Mouse (Mus musculus): Measurements from ENCODE around the gene Mtmr2. TPM values are rescaled to one million over a fixed set of nuclear protein-coding genes. Genes with fewer than 3 reads are reported as not detected.

Gene Mtmr2
- total RNA-seq, 2 experiments from 2014 or later = 23.3 to 25.3 TPM

DNA sequence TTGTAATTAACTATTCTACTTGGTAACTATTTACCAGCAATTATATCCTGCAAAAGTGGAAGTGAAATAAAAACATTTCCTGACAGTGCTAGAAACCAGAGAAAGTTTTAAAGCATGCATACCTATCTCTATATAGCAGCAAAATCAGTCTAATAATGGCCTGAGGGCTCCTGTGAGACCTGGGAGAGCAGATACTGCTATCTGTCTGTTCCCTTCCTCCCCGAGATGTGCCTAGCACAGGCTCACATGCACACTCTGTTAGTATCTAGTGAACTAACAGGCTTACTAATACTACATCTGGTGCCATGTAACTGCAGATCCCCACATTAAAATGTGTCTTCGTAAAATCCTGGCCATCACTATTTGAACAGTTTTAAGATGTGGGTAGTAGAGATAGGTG lies 46.5 kb downstream of the Mtmr2 start:
- intact Hi-C loops (cut with DNase I) = no loop called here
- no peak for DNase-seq (ENCODE audit: low spot score)

DNA sequence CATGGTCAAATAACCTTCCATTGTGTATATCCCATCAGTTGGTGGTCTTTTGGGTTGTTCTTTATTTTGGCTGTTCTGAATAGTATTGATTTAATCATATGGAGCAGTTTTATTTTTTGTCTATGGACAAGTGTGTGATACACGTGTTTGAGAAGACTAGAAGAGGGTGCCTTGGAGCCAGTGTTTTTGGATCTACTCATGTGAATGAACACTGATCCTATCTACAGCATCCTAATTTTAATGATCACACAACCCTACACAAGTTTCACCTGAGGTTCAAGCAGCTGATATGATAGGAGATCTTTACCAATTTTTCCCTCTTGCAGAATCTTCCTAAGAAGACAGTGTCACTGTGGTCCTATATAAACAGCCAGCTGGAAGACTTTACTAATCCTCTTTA lies 56.3 kb downstream of the Mtmr2 start:
- intact Hi-C loops (cut with DNase I) = loop anchor here (5.0 kb wide), 1 partner anchor 572 kb away; no protein-coding TSS in a partner anchor
- no peak for DNase-seq (ENCODE audit: low spot score)

- DNase-seq (ENCODE audit: low spot score) = no peak
- intact Hi-C loops (cut with DNase I) = no loop called here
Measured at GRCm38 (mm10) chr9:13806854-13807253, 58.6 kb downstream of the Mtmr2 start.

DNA sequence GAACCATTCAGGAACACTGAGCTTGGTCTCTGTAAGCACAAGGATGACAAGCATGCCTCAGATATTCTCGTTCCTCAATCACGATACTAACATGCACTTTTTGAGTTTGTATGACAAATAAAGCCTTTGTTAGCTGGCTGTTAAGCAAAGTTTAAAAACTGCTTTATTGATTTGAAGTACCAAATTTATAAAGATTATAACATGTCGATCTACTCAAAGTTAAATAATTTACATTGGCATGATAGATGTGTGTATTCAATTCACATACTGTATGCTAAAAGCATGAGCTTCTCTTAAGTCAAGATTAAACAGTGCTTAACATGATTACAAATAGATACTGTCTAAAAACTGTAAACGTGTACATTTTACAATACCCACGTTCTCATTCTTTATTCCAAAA lies 59.4 kb downstream of the Mtmr2 start:
- intact Hi-C loops (cut with DNase I) = no loop called here
- DNase-seq (ENCODE audit: low spot score) = no peak

GRCm38 (mm10) chr9:13809937-13810336 lies 61.7 kb downstream of the Mtmr2 start:
- DNase-seq (ENCODE audit: low spot score) = no peak
- intact Hi-C loops (cut with DNase I) = no loop called here

DNA sequence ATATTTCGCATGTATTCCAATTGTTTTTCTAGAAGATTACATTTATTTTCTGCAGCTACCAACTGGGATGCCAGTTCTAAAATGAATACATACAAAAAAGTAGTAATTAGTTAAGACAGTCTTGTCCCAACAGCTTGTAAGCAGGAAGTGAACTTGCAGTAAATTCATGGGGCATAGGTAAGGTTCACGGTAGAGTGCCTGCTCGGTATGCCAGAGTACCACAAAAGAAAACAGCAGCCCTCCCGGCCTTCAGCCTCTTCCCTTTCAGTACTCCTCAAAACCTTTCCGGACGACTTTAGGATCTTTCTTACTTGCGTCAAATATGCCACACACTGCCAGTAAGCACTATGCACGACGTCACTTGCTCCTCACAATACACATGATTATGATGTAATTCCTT lies 70.2 kb downstream of the Mtmr2 start:
- intact Hi-C loops (cut with DNase I) = no loop called here

GRCm38 (mm10) chr9:13820774-13821173 lies 72.6 kb downstream of the Mtmr2 start:
- DNase-seq (ENCODE audit: low spot score) = no peak
- intact Hi-C loops (cut with DNase I) = loop anchor here (10.0 kb wide), 1 partner anchor 964 kb away; the partner anchor contains the start of genes Ankrd49 and Mre11a

More for the DNA sequence above, 70.2 kb downstream of the Mtmr2 start:
- no peak for DNase-seq (ENCODE audit: low spot score)

DNA sequence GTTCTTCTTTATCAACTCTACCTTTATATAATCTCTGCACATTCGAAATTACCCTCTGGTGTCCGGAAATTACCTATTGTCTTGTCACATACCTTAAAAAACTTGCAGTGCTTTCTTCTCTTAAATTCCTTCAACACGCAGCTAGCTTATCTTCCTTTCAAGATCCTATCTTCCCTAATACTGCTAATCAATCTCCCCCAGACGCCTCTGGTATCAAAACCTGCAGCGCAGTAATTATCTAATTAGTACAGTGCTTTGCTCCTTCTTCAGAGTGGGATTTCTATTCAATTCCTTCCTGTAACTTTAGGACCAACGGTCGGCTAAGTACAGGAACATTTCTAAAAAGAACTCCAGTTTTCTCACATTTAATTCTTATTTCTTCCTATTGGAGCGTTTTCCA lies 77.7 kb downstream of the Mtmr2 start:
- intact Hi-C loops (cut with DNase I) = loop anchor here (5.0 to 10.0 kb wide), 3 partner anchors 584 to 959 kb away; partner anchors contain the start of genes Ankrd49, Cwc15, Kdm4d and Mre11a
- no peak for DNase-seq (ENCODE audit: low spot score)

GRCm38 (mm10) chr9:13826391-13826805 lies 78.2 kb downstream of the Mtmr2 start:
- intact Hi-C loops (cut with DNase I) = loop anchor here (5.0 to 10.0 kb wide), 3 partner anchors 584 to 958 kb away; partner anchors contain the start of genes Ankrd49, Cwc15, Kdm4d and Mre11a

DNA sequence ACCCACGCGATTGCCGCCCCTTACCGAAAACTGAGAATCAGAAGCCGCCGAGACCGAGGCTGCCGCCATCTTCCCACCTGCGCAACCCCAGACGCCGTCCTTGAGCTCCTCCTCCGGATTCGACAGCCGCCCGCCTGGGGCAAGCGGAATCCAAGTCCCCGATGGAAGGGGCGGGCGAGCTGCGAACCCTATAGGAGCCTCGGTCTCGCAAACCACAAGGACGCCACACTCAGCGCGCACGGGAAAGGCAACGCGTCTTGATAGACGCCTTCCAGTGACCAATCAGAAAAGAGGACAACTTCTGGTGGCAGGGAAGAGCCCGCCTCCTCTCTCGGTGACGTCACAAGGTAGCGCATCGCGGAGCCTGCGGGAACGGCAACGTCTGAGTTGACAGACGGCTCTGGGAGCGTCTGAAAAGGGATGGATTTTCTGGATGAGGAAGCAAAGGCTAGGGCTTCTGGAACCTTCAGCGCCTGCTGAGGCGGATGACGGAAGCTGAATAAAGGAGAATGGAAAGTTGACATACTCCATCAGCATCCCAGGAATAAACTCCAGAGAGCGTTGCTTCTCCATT lies 78.7 kb downstream of the Mtmr2 start, which contains the start of gene Cep57:
Gene Cep57, minus strand, starts transcription at position 276 of the 574 bp plus-strand sequence.
- DNase-seq (ENCODE audit: low spot score) = peak; percentile 88
- intact Hi-C loops (cut with DNase I) = loop anchor here (5.0 to 10.0 kb wide), 3 partner anchors 585 to 958 kb away; partner anchors contain the start of genes Ankrd49, Cwc15, Kdm4d and Mre11a

More at GRCm38 (mm10) chr9:13826391-13826805, 78.2 kb downstream of the Mtmr2 start:
- no peak for DNase-seq (ENCODE audit: low spot score)

- intact Hi-C loops (cut with DNase I) = loop anchor here (5.0 to 10.0 kb wide), 3 partner anchors 585 to 957 kb away; partner anchors contain the start of genes Ankrd49, Cwc15, Kdm4d and Mre11a
Measured at GRCm38 (mm10) chr9:13827406-13828086, 79.3 kb downstream of the Mtmr2 start, which contains the start of gene Fam76b. TSS of gene Fam76b (plus strand) at chr9:13827716.

DNA sequence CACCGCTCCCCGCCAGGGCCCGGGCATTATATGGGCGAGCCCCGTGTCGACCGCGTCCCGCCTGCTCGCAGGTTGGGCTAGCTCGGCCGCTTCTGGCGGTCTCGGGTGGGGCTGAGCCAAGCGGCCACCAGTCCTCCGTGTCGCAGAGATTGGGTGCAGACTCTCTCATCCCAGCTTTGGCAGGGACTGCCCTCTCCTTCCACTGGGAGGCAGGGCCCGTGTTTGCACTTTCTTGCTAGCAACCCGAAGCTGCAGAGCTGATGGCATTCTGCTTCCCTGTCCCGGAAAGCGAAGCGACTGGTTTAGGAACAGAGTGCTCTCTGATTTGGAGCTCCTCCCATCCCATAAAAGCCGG lies 79.9 kb downstream of the Mtmr2 start:
- intact Hi-C loops (cut with DNase I) = loop anchor here (5.0 to 10.0 kb wide), 3 partner anchors 586 to 957 kb away; partner anchors contain the start of genes Ankrd49, Cwc15, Kdm4d and Mre11a

More at GRCm38 (mm10) chr9:13827406-13828086, 79.3 kb downstream of the Mtmr2 start, which contains the start of gene Fam76b:
- peak; percentile 100 for DNase-seq (ENCODE audit: low spot score)

GRCm38 (mm10) chr9:13835256-13835655 lies 87.0 kb downstream of the Mtmr2 start:
- no peak for DNase-seq (ENCODE audit: low spot score)
- intact Hi-C loops (cut with DNase I) = no loop called here

More for the DNA sequence above, 79.9 kb downstream of the Mtmr2 start:
- DNase-seq (ENCODE audit: low spot score) = no peak

GRCm38 (mm10) chr9:13836726-13837125 lies 88.5 kb downstream of the Mtmr2 start:
- intact Hi-C loops (cut with DNase I) = no loop called here

DNA sequence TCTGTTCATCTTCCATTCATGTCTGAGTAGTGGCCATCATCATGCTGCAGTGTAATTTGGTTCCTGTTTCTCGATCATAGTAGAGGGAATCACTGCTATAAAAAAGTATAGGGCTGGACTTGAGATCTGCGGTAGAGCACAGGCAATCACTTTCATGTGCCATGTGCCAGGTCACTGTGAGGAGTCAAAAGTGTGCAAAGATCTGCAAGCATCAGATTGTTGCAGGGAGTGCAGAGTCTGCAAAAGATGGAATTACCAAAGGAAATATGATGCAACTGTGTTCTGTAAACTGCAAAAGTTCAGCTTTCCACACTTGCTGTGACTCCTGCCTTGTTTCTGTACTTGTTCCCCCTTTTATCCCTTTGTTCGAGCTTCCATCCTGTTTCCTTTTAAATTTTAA lies 99.4 kb downstream of the Mtmr2 start:
- intact Hi-C loops (cut with DNase I) = no loop called here
- no peak for DNase-seq (ENCODE audit: low spot score)

More at GRCm38 (mm10) chr9:13836726-13837125, 88.5 kb downstream of the Mtmr2 start:
- no peak for DNase-seq (ENCODE audit: low spot score)

- intact Hi-C loops (cut with DNase I) = loop anchor here (2.0 kb wide), 1 partner anchor 494 kb away; no protein-coding TSS in a partner anchor
- DNase-seq (ENCODE audit: low spot score) = no peak
Measured at GRCm38 (mm10) chr9:13848481-13849480, 100.6 kb downstream of the Mtmr2 start.

DNA sequence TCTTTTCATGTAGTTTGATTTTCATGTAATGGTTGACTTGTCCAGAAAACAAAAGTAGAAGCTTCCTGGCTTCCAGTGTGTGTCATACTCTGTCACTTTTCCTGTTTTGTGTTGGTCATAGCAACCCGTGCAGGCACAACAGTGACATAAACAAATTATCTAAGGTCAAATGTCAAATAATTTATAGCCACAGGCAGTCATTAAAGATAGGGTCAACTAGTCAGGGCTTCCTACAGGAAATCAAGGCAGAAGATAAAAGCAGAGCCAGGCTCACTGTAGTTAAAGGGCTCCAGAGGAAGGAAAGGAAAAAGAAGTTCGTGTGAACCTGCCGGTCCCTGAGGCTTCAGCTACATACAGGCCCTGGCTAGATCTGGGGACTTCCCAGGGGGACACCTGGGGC lies 105.7 kb downstream of the Mtmr2 start:
- no peak for DNase-seq (ENCODE audit: low spot score)
- intact Hi-C loops (cut with DNase I) = no loop called here

All from heart, postnatal 25 days (tissue).